Mouse (Mus musculus): ENCODE data around the gene Itsn1.

DNA sequence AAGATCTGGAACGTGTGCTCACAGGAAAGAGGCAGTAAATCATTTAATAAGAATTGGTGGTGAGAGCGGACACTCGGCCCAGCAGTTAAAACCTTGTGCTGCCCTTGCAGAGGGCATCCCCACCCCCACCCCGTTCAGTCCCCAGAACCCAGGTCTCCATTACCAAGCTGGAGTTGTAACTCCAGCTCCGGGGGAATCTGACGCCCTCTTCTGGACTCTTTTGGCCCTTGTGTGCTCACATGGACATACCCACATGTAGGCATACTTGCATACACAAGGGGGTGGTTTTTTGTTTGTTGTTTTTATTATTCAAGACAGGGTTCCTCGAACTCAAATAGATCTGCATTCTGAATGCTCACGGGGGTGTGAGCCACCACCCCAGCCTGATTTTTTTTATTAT, 206.6 kb downstream of the Itsn1 start:
- TF ChIP-seq CTCF (IDR thresholded peaks at IDR 0.05; ENCODE audit: borderline replicate concordance, insufficient read depth, low read depth, low read length), result no peak
- no peak for TF ChIP-seq POLR2A (IDR thresholded peaks at IDR 0.05; ENCODE audit: borderline replicate concordance, insufficient read depth, low read length)

All from cerebellum, adult 2 months (tissue).